8 mouse cellular contexts compared by ENCODE assay signal in the genomic region with DNA sequence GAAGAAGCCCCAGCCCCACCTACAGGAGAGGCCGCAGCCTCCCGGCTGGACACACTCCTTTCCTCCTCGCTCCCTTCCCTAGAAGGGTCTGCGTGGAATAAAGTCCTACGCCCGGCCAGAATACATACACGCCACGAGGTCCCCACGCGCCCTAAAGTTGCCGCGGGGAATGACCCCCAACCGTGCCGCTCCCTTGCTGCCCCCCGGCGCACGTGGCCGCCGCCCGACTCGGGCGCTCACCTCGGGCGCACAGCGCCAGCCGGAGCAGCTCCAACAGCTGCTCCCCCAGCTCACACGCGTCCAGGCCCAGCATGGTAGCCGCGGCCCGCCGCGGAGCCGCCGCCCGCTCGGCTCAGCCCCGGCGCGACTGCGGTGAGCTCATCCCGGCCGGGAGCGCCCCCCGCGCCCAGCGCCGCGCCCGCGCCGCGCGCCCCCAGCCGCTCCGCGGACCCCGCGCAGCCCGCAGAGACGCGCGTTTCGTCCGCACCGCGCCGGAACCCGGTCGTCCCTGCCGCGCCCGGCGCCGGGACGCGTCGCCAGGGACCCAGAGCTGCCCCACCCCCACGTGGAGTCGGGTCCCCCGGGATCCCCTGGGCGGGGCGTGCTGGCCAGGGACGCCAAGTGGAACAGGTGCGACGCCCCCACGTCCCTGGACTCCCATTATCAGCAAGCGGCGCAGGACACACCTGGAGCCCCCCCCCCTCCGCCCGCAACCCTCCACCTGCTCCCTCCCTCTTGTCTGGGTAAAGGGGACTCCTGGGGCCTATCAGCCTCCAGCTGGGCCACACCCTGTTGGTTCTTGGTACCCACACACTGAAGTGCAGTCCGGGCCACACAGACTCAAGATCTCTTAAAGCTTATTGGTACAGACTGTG. TPM values are rescaled to one million over a fixed set of nuclear protein-coding genes. Genes with fewer than 3 reads are reported as not detected.
DNase-seq lines count a peak whose midpoint lies in the region; ATAC-seq and TF ChIP-seq lines count a peak whose summit lies in the region.

No protein-coding gene starts in this region.

- H3K9ac ChIP-seq in heart, postnatal 0 days (replicated peaks; ENCODE audit: low read depth, low read length), result peak overlapping the region; percentile 52
- H3K9ac ChIP-seq in liver, embryonic 15.5 days, result peak overlapping the region; percentile 61

- H3K9me3 ChIP-seq in megakaryocyte, embryonic 14.5 days, result no peaks in the 10 kb centered on the region
- no peaks in the 10 kb centered on the region for H3K9me3 ChIP-seq in heart, postnatal 0 days (replicated peaks; ENCODE audit: control insufficient read depth, low read length)
- no peaks in the 10 kb centered on the region for H3K9me3 ChIP-seq in liver, embryonic 15.5 days (replicated peaks)

- no peak for TF ChIP-seq EP300 in heart, postnatal 0 days (IDR thresholded peaks at IDR 0.05; ENCODE audit: low read depth)

- WGBS in heart, postnatal 0 days, result under 1% methylated on average over 83 of the region's 92 CpGs
- WGBS in liver, embryonic 15.5 days (ENCODE audit: insufficient replicate concordance), result under 1% methylated on average over 91 of the region's 92 CpGs

- DNase-seq in adrenal gland, adult (ENCODE audit: inconsistent age in 2 of 2, low spot score in 1 of 2), result peak; percentile 50 to 76
- no peak for DNase-seq in adrenal gland, adult 8-10 months
- DNase-seq in heart, postnatal 0 days (ENCODE audit: low spot score), result no peak
- peak; percentile 69 for DNase-seq in retina, postnatal 1 day
- DNase-seq in layer of hippocampus, adult 9-11 months, result no peak

- peak overlapping the region; percentile 81 for H3K4me3 ChIP-seq in megakaryocyte, embryonic 14.5 days (replicated peaks)
- H3K4me3 ChIP-seq in heart, postnatal 0 days (ENCODE audit: low read depth, low read length), result peak overlapping the region; percentile 46
- H3K4me3 ChIP-seq in liver, embryonic 15.5 days (replicated peaks), result peak overlapping the region; percentile 64

- no peak for ATAC-seq in megakaryocyte, adult 5-6 weeks (ENCODE audit: poor library complexity, severe bottlenecking)
- peak; percentile 27; the same call in 1 of the 2 replicates for ATAC-seq in heart, postnatal 0 days (ENCODE audit: insufficient read depth, low read depth)
- peak; percentile 72 for ATAC-seq in liver, embryonic 15.5 days (ENCODE audit: insufficient read depth)

- H3K4me2 ChIP-seq in heart, postnatal 0 days (ENCODE audit: low read depth, low read length), result peak overlapping the region; percentile 76
- H3K4me2 ChIP-seq in liver, embryonic 15.5 days, result peak overlapping the region; percentile 97

- no peak for TF ChIP-seq CTCF in heart, postnatal 0 days (IDR thresholded peaks at IDR 0.05; ENCODE audit: low read depth)

- H3K36me3 ChIP-seq in megakaryocyte, embryonic 14.5 days (replicated peaks; ENCODE audit: low read length), result peaks cover 25% of the 10 kb centered on the region
- peaks cover 3% of the 10 kb centered on the region; the same call in 1 of the 2 replicates for H3K36me3 ChIP-seq in heart, postnatal 0 days (replicated peaks; ENCODE audit: control insufficient read depth, insufficient read depth, low read length)
- H3K36me3 ChIP-seq in liver, embryonic 15.5 days (replicated peaks), result peaks cover 22% of the 10 kb centered on the region

- H3K27me3 ChIP-seq in megakaryocyte, embryonic 14.5 days (replicated peaks), result peaks cover 78% of the 10 kb centered on the region
- peaks cover 50% of the 10 kb centered on the region for H3K27me3 ChIP-seq in heart, postnatal 0 days (ENCODE audit: control insufficient read depth, insufficient read depth, low read length)
- H3K27me3 ChIP-seq in liver, embryonic 15.5 days, result peaks cover 65% of the 10 kb centered on the region

- H3K27ac ChIP-seq in heart, postnatal 0 days (ENCODE audit: low read depth), result no peak overlapping the region
- H3K27ac ChIP-seq in liver, embryonic 15.5 days (replicated peaks), result peak overlapping the region; percentile 55

- peaks cover 31% of the 10 kb centered on the region for H3K4me1 ChIP-seq in megakaryocyte, embryonic 14.5 days
- H3K4me1 ChIP-seq in heart, postnatal 0 days (ENCODE audit: control insufficient read depth, insufficient read depth), result peaks cover 14% of the 10 kb centered on the region
- peaks cover 77% of the 10 kb centered on the region for H3K4me1 ChIP-seq in liver, embryonic 15.5 days (replicated peaks)

RNA-seq across cellular contexts. Expression of a gene that starts 1.7 kb away (rescaled TPM):
- 100 to 1,000 TPM in 2 of 4 experiments, 10 to 100 TPM in 2; 47.1 to 158 (median 93.6) TPM for total RNA-seq in adrenal gland, adult 8-10 months (2022)
- 0.84 and 8.2 TPM in 2 replicates for polyA plus RNA-seq in megakaryocyte, embryonic 14.5 days (2012; ENCODE audit: insufficient read depth, low replicate concordance)
- not detected in 2 replicates for total RNA-seq in megakaryocyte, adult 5-6 weeks (2015)
- 0.55 TPM in 1 of 2 replicates, not detected in the other for total RNA-seq in megakaryocyte, adult 5-6 weeks (2017)
- total RNA-seq in heart, postnatal 0 days (2014; rRNA removed; ENCODE audit: low replicate concordance), result 1.5 and 6.4 TPM in 2 replicates
- polyA plus RNA-seq in heart, postnatal 0 days (2015; fragmentation: Nextera tagmentation; extraction: Ambion mirVana), result 1.2 and 1.5 TPM in 2 replicates
- 0.24 and 0.36 TPM in 2 replicates for polyA plus RNA-seq in liver, embryonic 15.5 days (2015; fragmentation: Nextera tagmentation; extraction: Ambion mirVana)

RNA-seq across cellular contexts. Expression of a gene that starts 2.2 kb away (rescaled TPM):
- 1 to 10 TPM; 1.8 to 3.7 (median 2.4) TPM for total RNA-seq in adrenal gland, adult 8-10 months (2022)
- not detected in 2 replicates for polyA plus RNA-seq in megakaryocyte, embryonic 14.5 days (2012; ENCODE audit: insufficient read depth, low replicate concordance)
- total RNA-seq in megakaryocyte, adult 5-6 weeks (2015), result 0.60 and 4.2 TPM in 2 replicates
- total RNA-seq in megakaryocyte, adult 5-6 weeks (2017), result 0.28 and 0.55 TPM in 2 replicates
- total RNA-seq in heart, postnatal 0 days (2014; rRNA removed; ENCODE audit: low replicate concordance), result 0.85 TPM in 1 of 2 replicates, not detected in the other
- polyA plus RNA-seq in heart, postnatal 0 days (2015; fragmentation: Nextera tagmentation; extraction: Ambion mirVana), result 0.10 TPM in 1 of 2 replicates, not detected in the other
- 72.3 and 75.1 TPM in 2 replicates for polyA plus RNA-seq in liver, embryonic 15.5 days (2015; fragmentation: Nextera tagmentation; extraction: Ambion mirVana)

RNA-seq across cellular contexts. Expression of a gene that starts 6.5 kb away (rescaled TPM):
- total RNA-seq in adrenal gland, adult 8-10 months (2022), result 10 to 100 TPM; 14.5 to 30.7 (median 20.6) TPM
- polyA plus RNA-seq in megakaryocyte, embryonic 14.5 days (2012; ENCODE audit: insufficient read depth, low replicate concordance), result not detected in 2 replicates
- total RNA-seq in megakaryocyte, adult 5-6 weeks (2015), result not detected in 2 replicates
- total RNA-seq in megakaryocyte, adult 5-6 weeks (2017), result not detected in 2 replicates
- 0.58 and 1.9 TPM in 2 replicates for total RNA-seq in heart, postnatal 0 days (2014; rRNA removed; ENCODE audit: low replicate concordance)
- polyA plus RNA-seq in heart, postnatal 0 days (2015; fragmentation: Nextera tagmentation; extraction: Ambion mirVana), result 1.4 TPM in 2 replicates
- 14.4 and 15.3 TPM in 2 replicates for polyA plus RNA-seq in liver, embryonic 15.5 days (2015; fragmentation: Nextera tagmentation; extraction: Ambion mirVana)

RNA-seq across cellular contexts. Expression of a gene that starts 43.0 kb away (rescaled TPM):
- 100 to 1,000 TPM; 108 to 126 (median 119) TPM for total RNA-seq in adrenal gland, adult 8-10 months (2022)
- 7.0 and 8.3 TPM in 2 replicates for polyA plus RNA-seq in megakaryocyte, embryonic 14.5 days (2012; ENCODE audit: insufficient read depth, low replicate concordance)
- total RNA-seq in megakaryocyte, adult 5-6 weeks (2015), result 24.5 and 28.1 TPM in 2 replicates
- total RNA-seq in megakaryocyte, adult 5-6 weeks (2017), result 27.7 and 28.6 TPM in 2 replicates
- 53.1 and 55.6 TPM in 2 replicates for total RNA-seq in heart, postnatal 0 days (2014; rRNA removed; ENCODE audit: low replicate concordance)
- polyA plus RNA-seq in heart, postnatal 0 days (2015; fragmentation: Nextera tagmentation; extraction: Ambion mirVana), result 50.8 and 55.7 TPM in 2 replicates
- 16.4 and 18.3 TPM in 2 replicates for polyA plus RNA-seq in liver, embryonic 15.5 days (2015; fragmentation: Nextera tagmentation; extraction: Ambion mirVana)

RNA-seq across cellular contexts. Expression of a gene that starts 51.6 kb away (rescaled TPM):
- 10 to 100 TPM; 52.9 to 90.2 (median 70.1) TPM for total RNA-seq in adrenal gland, adult 8-10 months (2022)
- 8.5 and 23.7 TPM in 2 replicates for polyA plus RNA-seq in megakaryocyte, embryonic 14.5 days (2012; ENCODE audit: insufficient read depth, low replicate concordance)
- 29.9 and 36.5 TPM in 2 replicates for total RNA-seq in megakaryocyte, adult 5-6 weeks (2015)
- total RNA-seq in megakaryocyte, adult 5-6 weeks (2017), result 50.6 and 52.7 TPM in 2 replicates
- 36.7 and 41.5 TPM in 2 replicates for total RNA-seq in heart, postnatal 0 days (2014; rRNA removed; ENCODE audit: low replicate concordance)
- polyA plus RNA-seq in heart, postnatal 0 days (2015; fragmentation: Nextera tagmentation; extraction: Ambion mirVana), result 34.4 and 36.1 TPM in 2 replicates
- polyA plus RNA-seq in liver, embryonic 15.5 days (2015; fragmentation: Nextera tagmentation; extraction: Ambion mirVana), result 28.9 and 29.0 TPM in 2 replicates

Comparison
In these comparisons a context has a peak if more than half of its experiments do, and no peak if none do; other contexts are left out.
1. DNase-seq: peak in adrenal gland, adult (2 of 2) and retina, postnatal 1 day (single experiment); none in adrenal gland, adult 8-10 months (single experiment), heart, postnatal 0 days (single experiment) and layer of hippocampus, adult 9-11 months (single experiment).
2. Peak in every context shown above with its lines, with median percentiles within 50 percentile points of each other: H3K4me3 ChIP-seq.